Mouse (Mus musculus): Measurements from ENCODE around the gene Fgfr2.

Gene Fgfr2

GRCm38 (mm10) chr7:130887946-130888345, 2235.2 kb downstream of the Fgfr2 start:
- DNase-seq (ENCODE audit: extremely low spot score, low read depth, low spot score): no peak

DNA sequence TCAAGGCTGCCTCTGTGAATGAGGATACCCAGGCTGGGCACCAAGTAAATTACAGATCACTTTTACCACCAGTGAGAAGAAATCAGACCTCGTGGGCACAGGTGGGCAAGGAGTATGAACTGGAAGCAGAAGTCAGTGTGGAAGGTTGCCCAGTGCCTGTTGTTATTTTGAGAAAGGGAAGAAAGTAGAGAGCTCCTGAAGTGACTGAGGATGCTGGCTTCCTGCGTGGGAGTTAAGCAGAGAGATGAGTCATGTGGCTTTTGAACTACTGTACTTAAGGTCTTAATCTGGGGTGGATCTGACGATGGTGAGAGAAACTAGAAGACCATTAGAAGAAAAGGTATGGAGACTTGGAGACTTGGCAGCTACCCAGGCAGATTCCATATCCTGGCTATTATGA, 2236.9 kb downstream of the Fgfr2 start:
- no peak for DNase-seq (ENCODE audit: extremely low spot score, low read depth, low spot score)

GRCm38 (mm10) chr7:130884161-130884560, 2239.0 kb downstream of the Fgfr2 start:
- DNase-seq (ENCODE audit: extremely low spot score, low read depth, low spot score): no peak

- no peak for DNase-seq (ENCODE audit: extremely low spot score, low read depth, low spot score)
Observed at GRCm38 (mm10) chr7:130867256-130867655, 2255.9 kb downstream of the Fgfr2 start.

DNA sequence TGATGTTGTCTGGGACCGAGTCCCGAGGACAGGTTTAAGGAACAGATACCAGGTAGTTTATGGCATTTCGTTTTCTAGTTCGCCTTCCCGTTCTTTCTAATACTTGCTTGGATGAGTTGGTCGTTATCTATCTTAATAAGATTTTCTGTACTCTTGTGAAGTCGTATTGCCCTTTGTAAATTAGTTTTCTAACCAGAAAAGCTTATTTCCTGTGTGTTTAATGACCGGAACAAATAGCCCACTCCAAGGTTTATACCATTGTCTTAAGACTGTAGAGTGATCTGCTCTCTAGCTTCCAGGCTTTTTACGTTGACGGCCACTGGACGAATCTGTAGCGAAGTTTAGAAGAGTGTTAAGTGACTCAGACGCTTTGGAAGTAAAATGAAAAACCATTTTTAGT, 2256.5 kb downstream of the Fgfr2 start:
- no peak for DNase-seq (ENCODE audit: extremely low spot score, low read depth, low spot score)

GRCm38 (mm10) chr7:130865613-130866591, 2257.2 kb downstream of the Fgfr2 start, which contains the start of gene Plekha1:
Gene Plekha1 (plus strand): TSS chr7:130865756.
- peak; percentile 91 for DNase-seq (ENCODE audit: extremely low spot score, low read depth, low spot score)

GRCm38 (mm10) chr7:130864711-130865110, 2258.4 kb downstream of the Fgfr2 start:
- DNase-seq (ENCODE audit: extremely low spot score, low read depth, low spot score): no peak

GRCm38 (mm10) chr7:130862501-130862900, 2260.6 kb downstream of the Fgfr2 start:
- no peak for DNase-seq (ENCODE audit: extremely low spot score, low read depth, low spot score)

- DNase-seq (ENCODE audit: extremely low spot score, low read depth, low spot score): no peak
Observed at GRCm38 (mm10) chr7:130860721-130861142, 2262.4 kb downstream of the Fgfr2 start.

DNA sequence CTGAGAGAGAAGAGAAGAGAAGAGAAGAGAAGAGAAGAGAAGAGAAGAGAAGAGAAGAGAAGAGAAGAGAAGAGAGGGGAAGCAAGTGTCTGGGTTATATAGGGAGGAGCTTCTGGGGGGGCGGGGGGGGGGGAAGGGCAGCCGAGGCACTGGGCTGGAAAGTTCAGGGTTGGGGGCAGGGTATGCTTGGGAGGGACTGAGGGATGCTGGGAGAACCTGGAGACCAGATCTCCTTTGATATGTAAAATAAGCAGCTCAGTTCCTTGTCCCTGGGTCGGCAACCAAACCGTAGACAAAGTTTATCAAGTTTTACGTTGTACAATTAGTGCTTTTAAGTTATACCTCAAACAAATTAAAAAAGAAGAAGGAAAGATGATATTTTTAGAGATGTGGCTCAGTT, 2263.2 kb downstream of the Fgfr2 start:
- DNase-seq (ENCODE audit: extremely low spot score, low read depth, low spot score): no peak

DNA sequence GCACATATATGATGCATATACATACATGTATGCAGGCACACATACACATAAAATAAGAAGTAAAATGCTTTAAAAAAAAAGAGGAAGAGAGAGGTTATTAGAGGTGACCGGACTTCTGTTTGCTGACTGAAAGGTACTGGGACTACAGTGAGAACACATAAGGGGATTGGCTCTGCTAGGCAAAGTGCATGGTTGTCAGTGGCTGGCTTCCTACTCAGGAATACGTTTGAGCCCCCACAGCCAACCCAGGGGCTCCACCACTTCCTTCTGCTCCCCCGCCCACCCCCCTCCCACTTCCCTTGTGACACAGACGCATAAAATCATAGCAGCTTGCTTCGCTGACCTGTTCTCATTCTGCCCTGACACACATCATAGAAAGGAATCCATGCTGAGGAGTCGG, 2265.2 kb downstream of the Fgfr2 start:
- DNase-seq (ENCODE audit: extremely low spot score, low read depth, low spot score): no peak

- no peak for DNase-seq (ENCODE audit: extremely low spot score, low read depth, low spot score)
Observed at GRCm38 (mm10) chr7:130855681-130856080, 2267.5 kb downstream of the Fgfr2 start.

- DNase-seq (ENCODE audit: extremely low spot score, low read depth, low spot score): no peak
Observed at GRCm38 (mm10) chr7:130854684-130855292, 2268.4 kb downstream of the Fgfr2 start.

DNA sequence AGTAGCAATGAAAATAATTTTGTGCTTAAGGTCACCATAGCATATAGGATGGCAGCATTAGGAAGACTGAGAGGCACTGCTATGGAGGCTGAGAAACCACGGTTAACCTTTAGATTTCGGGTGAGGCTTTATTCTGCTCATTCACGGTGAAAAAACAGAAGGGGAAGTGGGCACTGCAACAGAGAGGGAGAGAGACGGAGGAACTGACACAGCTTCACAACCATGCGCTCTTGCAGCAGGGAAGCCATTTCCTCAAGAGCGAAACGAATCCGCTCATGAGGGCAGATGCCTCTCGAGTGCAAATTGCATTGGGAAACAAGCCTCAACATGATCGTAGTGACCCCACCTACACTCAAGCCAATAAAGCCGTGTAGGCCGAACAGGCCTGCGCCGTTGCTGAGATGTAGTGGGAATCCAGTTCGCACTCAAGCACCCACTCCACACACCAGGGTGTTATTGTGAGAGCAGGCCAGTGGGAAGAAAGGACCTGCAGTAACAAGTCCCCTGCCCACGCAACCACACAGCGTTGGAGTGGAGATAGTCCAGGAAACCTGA, 2275.9 kb downstream of the Fgfr2 start:
- no peak for DNase-seq (ENCODE audit: extremely low spot score, low read depth, low spot score)

GRCm38 (mm10) chr7:130839380-130840100, 2283.6 kb downstream of the Fgfr2 start:
- no peak for DNase-seq (ENCODE audit: extremely low spot score, low read depth, low spot score)

- no peak for DNase-seq (ENCODE audit: extremely low spot score, low read depth, low spot score)
Observed at GRCm38 (mm10) chr7:130838658-130839025, 2284.5 kb downstream of the Fgfr2 start.

- no peak for DNase-seq (ENCODE audit: extremely low spot score, low read depth, low spot score)
Observed at GRCm38 (mm10) chr7:130837941-130838657, 2285.1 kb downstream of the Fgfr2 start.

- no peak for DNase-seq (ENCODE audit: extremely low spot score, low read depth, low spot score)
Observed at GRCm38 (mm10) chr7:130836066-130836465, 2287.1 kb downstream of the Fgfr2 start.

DNA sequence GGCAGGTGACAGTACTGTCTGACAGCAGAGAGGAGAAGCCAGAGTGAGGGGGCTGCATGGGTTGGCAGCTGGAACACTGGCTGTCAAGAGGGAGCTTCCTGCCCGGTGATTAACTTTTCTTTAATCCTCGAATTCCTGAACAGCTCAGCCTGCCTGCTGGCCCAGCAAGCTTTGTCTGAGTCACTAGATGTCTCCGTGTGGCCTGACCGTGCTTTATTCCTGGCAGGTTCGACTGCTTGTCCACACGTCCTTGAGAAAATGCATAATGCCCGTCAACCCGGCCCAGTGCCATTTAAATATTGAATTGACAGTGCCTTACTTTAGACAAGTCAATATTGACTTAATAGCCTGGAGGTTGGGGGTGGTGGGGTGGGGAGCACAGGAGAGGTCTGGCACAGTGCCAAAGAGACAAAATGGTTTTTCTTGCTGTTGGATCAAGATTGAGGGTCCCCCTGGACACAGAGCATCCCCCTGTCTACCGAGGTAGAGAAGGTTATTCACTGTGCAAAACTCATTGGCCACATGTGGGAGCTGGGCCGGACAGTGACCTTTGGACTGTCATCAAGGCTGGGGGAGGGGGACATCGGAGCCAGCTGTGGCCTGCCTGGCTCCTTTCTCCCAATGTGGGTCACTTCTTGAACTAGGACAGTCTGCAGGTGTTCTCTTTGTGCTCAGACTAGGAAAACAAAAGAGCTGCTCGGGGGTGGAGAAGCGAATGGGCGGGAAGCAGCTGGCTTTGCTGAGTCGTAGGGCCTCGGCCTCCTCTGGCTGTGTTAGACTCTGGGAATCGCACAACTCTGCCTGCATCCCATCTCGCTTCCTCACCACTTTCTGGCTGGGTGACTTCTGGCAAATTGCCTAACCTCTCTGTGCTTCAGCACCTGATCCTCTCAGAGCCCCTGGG, 2287.9 kb downstream of the Fgfr2 start:
- no peak for DNase-seq (ENCODE audit: extremely low spot score, low read depth, low spot score)
